Mouse (Mus musculus) lung, postnatal 0 days (tissue): ENCODE data around the gene Pde4a. TPM values are rescaled to one million over a fixed set of nuclear protein-coding genes. Genes with fewer than 3 reads are reported as not detected.

ENCODE experiments used
- ATAC-seq: fragments of 200-750 bp; cut with Nextera tagmentation; 2 replicates; pipeline ENCODE4 v1.8.0; 2017; ENCODE audit warnings: moderate library complexity
- DNase-seq: peaks from one replicate; pipeline ENCODE4 v3.0.0-alpha.2; 2016; ENCODE audit warnings: low spot score
- H3K27ac ChIP-seq: fragments of 300-500 bp; sonication (generic); 2 replicates; pipeline ENCODE4 v1.5.1; 2014; ENCODE audit warnings: antibody characterized with exemption, mild to moderate bottlenecking, low read length, mixed read lengths
- H3K27me3 ChIP-seq: fragments of 300-500 bp; sonication (generic); replicated peaks from 2 replicates; pipeline ENCODE4 v1.6.1; 2014; ENCODE audit warnings: low read length, mixed read lengths; ENCODE audit not compliant: insufficient read depth
- H3K36me3 ChIP-seq: fragments of 300-500 bp; sonication (generic); 2 replicates; pipeline ENCODE4 v1.6.1; 2014; ENCODE audit warnings: low read length, mixed read lengths; ENCODE audit not compliant: insufficient read depth
- H3K4me1 ChIP-seq: fragments of 300-500 bp; sonication (generic); 2 replicates; pipeline ENCODE4 v1.6.1; 2014; ENCODE audit warnings: antibody characterized with exemption, low read depth, low read length, mixed read lengths; ENCODE audit not compliant: insufficient read depth
- H3K4me2 ChIP-seq: fragments of 300-500 bp; sonication (generic); replicated peaks from 2 replicates; pipeline ENCODE4 v1.6.1; 2014; ENCODE audit warnings: low read depth, mild to moderate bottlenecking, low read length, moderate library complexity, mixed read lengths
- H3K4me3 ChIP-seq: fragments of 300-500 bp; sonication (generic); 2 replicates; pipeline ENCODE4 v1.5.1; 2014; ENCODE audit warnings: low read depth, low read length
- H3K9ac ChIP-seq: fragments of 300-500 bp; sonication (generic); replicated peaks from 2 replicates; pipeline ENCODE4 v1.6.1; 2014; ENCODE audit warnings: low read depth, mild to moderate bottlenecking
- H3K9me3 ChIP-seq: fragments of 300-500 bp; sonication (generic); 2 replicates; pipeline ENCODE4 v1.6.1; 2016; ENCODE audit warnings: low read length, mixed read lengths
- CTCF ChIP-seq: IDR thresholded peaks from 2 replicates; pipeline ENCODE4 v1.5.1; 2016; ENCODE audit warnings: antibody characterized with exemption, mild to moderate bottlenecking
- EP300 ChIP-seq: IDR thresholded peaks from 2 replicates; pipeline ENCODE4 v1.6.1; 2016; ENCODE audit warnings: antibody characterized with exemption, mild to moderate bottlenecking, control low read depth
- WGBS: fragments of 180-500 bp; shearing (Covaris S2); extraction: QIAGEN DNeasy Blood & Tissue Kit; methylation state at CpG from one replicate; pipeline ENCODE4 v1.1.7; 2014; 5-methylcytosine and 5-hydroxymethylcytosine counted together
- polyA plus RNA-seq: library from polyadenylated mRNA; unstranded; fragments of >200 nt; fragmentation: Nextera tagmentation; extraction: Ambion mirVana; gene quantifications from 2 replicates; pipeline ENCODE4 v1.2.1, GENCODE M21; 2015

Gene Pde4a
- polyA plus RNA-seq, 1 experiment from 2014 or later, result 3.9 TPM

DNA sequence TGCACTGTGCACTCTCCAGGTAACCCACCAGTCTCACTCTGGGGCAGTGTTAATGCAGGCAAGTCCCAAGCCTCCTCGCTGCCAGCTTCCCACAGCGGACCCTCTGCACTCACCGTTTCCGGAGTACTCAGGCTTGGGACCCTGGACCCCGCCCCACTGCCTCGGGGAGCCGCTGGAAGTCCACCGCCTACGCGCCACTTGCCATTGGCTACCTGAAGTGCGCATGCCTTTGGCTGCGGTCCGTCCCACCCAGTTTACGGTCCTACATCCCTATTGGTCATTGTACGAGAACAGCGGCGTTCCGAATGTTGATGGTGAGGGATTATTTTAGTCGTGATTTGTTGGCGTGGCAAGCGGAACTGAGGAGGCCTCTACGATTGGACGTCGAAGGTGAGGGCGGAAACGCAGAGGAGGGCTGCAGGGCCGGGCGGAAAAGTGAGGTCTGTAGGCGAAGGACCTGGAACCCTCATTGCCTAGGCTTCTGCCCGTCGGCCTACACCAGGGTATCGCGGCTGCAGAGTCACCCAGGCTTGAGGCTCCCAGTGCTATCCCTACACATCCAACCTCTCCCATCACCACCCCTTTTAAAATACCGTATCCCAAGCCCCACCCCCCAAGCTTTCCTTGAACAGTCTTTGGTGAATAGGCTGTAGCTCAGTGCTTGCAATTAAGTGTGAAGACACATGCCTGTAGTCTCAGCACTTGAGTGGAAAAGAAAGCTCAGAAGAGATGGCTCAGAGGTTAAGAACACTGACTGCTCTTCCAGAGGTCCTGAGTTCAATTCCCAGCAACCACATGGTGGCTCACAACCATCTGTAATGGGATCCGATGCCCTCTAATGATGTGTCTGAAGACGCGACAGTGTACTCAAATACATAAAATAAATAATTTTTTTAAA is 34.2 kb upstream of the Pde4a start, which contains the start of gene Tyk2:
TSS of gene Tyk2 (minus strand) at position 185 of the 898 bp plus-strand sequence.
- Histone ChIP-seq H3K27ac (peak within 1 kb of the TSS; percentile 52), H3K4me2 (peak within 1 kb of the TSS; percentile 67), H3K36me3 (no peaks in the 10 kb centered on the region; the same call in 1 of the 2 replicates), H3K9me3 (no peaks in the 10 kb centered on the region), H3K4me1 (peaks cover 5% of the 10 kb centered on the region; the same call in 1 of the 2 replicates), H3K9ac (peak within 1 kb of the TSS; percentile 43), H3K4me3 (peak within 1 kb of the TSS; percentile 62), H3K27me3 (no peaks in the 10 kb centered on the region)
- DNase-seq (peak; percentile 98), ATAC-seq (peak; percentile 96)
- WGBS, result 5% methylated on average over 37 of the region's 37 CpGs
- peak; percentile 1 for TF ChIP-seq CTCF
- no peak for TF ChIP-seq EP300

DNA sequence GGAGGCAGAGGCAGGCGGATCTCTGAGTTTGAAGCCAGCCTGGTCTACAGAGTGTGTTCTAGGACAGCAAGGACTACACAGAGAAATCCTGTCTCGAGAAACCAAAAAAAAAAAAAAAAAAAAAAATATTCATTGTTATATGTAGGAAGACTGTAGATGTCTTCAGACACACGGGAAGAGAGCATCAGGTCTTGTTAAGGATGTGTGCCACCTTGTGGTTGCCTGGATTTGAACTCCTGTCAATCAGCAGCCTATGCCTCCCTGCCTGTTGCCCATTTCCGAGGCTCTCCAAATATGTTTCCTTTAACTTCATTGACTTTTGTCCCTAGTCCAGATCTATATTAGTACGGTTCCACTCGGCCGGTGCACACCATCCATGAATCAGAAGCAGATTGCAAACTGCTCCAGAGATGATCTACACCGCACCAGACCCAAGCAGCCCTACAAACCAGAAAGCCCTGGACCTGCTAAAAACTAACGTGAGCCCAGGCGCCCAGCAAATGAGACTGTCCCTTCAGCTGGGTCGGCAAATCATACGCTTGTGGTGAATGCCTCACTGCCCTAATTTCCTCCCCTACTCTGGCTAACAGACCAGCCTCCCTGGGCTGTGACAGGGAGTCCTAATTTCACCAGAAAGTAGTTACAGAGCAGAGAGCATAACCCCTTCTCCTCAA is 33.3 kb upstream of the Pde4a start:
- WGBS, result 74% methylated on average over 12 of the region's 12 CpGs
- no peak for ATAC-seq

DNA sequence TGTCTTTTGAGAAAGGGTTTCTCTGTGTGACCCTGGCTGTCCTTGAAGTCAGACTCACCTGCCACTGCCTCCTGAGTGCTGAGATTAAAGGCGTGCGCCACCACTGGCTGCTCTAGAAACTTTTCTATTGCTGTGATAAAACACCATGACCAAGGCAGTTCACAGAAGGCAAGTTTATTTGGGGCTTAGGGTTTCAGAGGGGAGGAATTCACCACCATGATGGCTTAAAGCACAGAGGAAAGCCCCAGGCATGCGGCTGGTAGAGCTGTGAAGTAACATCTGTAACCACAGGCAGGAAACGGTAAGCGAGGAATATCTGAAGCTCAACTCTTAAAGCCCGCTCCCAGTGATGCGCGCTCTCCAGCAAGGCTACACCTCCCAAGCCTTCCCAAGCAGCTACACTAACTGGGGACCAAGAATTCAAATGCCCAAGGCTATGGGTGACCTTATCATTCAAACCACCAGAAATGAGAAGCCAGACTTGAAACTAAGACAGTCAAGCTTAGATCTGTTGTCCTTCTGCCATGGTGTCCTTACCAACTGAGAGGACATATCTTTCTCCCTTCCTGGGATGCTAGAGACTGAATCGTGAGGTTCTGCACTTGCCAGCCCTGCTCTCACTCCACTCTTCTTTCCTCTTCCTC is 32.3 kb upstream of the Pde4a start:
- ATAC-seq (no peak), DNase-seq (no peak)
- no peaks in the 10 kb centered on the region for H3K9me3 ChIP-seq
- no peak overlapping the region for H3K27ac ChIP-seq
- H3K4me3 ChIP-seq, result no peak overlapping the region
- H3K36me3 ChIP-seq, result no peaks in the 10 kb centered on the region
- no peak overlapping the region for H3K4me2 ChIP-seq
- WGBS, result 69% methylated on average over 9 of the region's 9 CpGs
- no peak overlapping the region for H3K9ac ChIP-seq
- H3K27me3 ChIP-seq, result no peaks in the 10 kb centered on the region
- TF ChIP-seq EP300, result no peak
- no peak for TF ChIP-seq CTCF
- peaks cover 5% of the 10 kb centered on the region; the same call in 1 of the 2 replicates for H3K4me1 ChIP-seq

More for the DNA sequence above, 33.3 kb upstream of the Pde4a start:
- H3K36me3 ChIP-seq, result no peaks in the 10 kb centered on the region
- H3K4me1 ChIP-seq, result peaks cover 5% of the 10 kb centered on the region; the same call in 1 of the 2 replicates
- TF ChIP-seq EP300 (no peak), CTCF (peak; percentile 35)
- H3K4me2 ChIP-seq, result no peak overlapping the region
- H3K4me3 ChIP-seq, result no peak overlapping the region
- H3K9ac ChIP-seq, result no peak overlapping the region
- H3K9me3 ChIP-seq, result no peaks in the 10 kb centered on the region
- no peak overlapping the region for H3K27ac ChIP-seq
- peak; percentile 27 for DNase-seq
- H3K27me3 ChIP-seq, result no peaks in the 10 kb centered on the region

DNA sequence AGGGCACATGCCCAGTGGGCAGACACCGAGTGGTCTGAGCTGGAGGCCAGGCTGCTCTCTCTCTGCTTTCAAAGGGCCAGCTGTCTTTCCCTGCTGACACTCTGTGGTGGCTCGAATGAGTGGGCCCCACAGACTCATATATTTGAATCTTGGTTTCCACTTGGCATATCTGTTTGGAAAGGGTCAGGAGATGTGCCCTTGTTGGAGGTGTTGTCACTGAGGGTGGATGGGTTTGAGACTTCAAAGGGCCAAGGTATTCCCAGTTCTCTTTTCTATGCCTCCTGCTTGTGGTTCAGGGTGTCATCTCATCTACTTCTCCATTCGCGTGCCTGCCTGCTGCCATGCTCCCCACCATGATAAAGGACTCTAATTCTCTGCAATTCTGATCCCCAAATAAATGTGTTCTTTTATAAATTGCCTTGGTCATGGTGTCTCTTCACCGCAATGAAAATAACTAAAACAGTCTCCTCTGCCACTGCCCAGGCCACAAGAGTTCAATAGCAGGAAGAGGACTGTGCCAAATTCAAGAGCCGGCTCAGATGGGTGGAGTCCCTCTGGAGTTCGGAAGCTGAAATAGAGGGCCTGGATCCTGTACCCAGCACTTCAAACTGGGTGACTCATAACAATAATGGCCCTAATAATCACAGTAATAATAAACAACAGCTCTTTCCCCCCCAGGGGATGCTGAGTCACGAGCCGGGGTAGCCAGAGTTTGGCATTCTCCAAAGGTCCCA is 30.8 kb upstream of the Pde4a start:
- ATAC-seq (peak; percentile 52), DNase-seq (peak; percentile 83)
- H3K4me1 ChIP-seq, result peaks cover 5% of the 10 kb centered on the region; the same call in 1 of the 2 replicates
- peak overlapping the region; percentile 66; the same call in 1 of the 2 replicates for H3K27ac ChIP-seq
- WGBS, result 35% methylated on average over 9 of the region's 9 CpGs
- H3K27me3 ChIP-seq, result no peaks in the 10 kb centered on the region
- no peak overlapping the region for H3K4me3 ChIP-seq
- H3K9ac ChIP-seq, result no peak overlapping the region
- peaks cover 3% of the 10 kb centered on the region; the same call in 1 of the 2 replicates for H3K36me3 ChIP-seq
- no peaks in the 10 kb centered on the region for H3K9me3 ChIP-seq
- H3K4me2 ChIP-seq, result no peak overlapping the region
- TF ChIP-seq EP300, result peak; percentile 76
- no peak for TF ChIP-seq CTCF

DNA sequence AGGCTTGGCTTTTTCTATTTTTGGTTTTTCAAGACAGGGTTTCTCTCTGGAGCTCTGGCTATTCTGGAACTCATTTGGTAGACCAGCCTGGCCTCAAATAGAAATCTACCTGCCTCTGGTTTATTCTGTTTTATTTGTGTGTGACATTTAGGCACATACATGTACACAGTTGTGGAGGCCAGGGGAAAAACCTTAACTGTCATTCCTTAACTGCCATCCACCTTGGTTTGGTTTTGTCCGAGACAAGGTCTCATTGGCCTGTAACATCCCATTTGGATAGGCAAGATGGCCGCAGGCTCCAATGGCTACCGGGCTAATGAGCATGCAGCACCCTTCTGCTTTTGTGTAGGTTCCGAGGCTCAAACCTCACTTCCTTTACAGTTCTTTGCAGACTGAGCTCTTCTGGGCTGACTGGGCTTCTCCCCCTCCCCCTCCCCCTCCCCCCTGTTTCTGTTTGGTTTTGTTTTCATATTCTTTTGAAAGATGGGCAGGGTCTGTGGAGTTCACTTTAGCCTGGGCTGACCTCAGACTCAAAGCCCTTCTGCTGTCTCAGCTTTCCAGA is 30.1 kb upstream of the Pde4a start:
- Histone ChIP-seq H3K27me3 (no peaks in the 10 kb centered on the region), H3K9me3 (no peaks in the 10 kb centered on the region), H3K36me3 (peaks cover 9% of the 10 kb centered on the region; the same call in 1 of the 2 replicates), H3K27ac (peak overlapping the region; percentile 66), H3K4me2 (no peak overlapping the region), H3K9ac (no peak overlapping the region), H3K4me3 (no peak overlapping the region), H3K4me1 (peaks cover 5% of the 10 kb centered on the region; the same call in 1 of the 2 replicates)
- ATAC-seq (no peak), DNase-seq (no peak)
- 72% methylated on average over 4 of the region's 4 CpGs for WGBS
- TF ChIP-seq EP300 (no peak), CTCF (no peak)
